Comparison of ENCODE assay signal across 12 mouse cellular contexts in genomic region chr7:72738324-72738944, GRCm38 (mm10).
DNase-seq lines count a peak whose midpoint lies in the region; ATAC-seq lines count a peak whose summit lies in the region.
"Had no signal": no experiment of that assay in that cellular context is flagged by ENCODE, and none has a peak within 500 bp of the region (broad histone marks: within the 10 kb centered on the region; RNA-seq: fewer than 3 reads in every experiment).

No protein-coding gene starts in this region.

- peak; percentile 31 for DNase-seq in embryo, embryonic 10 days (ENCODE audit: low spot score)
- no peak for DNase-seq in embryo, embryonic 9.5 days (ENCODE audit: extremely low spot score)
- DNase-seq in cerebellum, adult 9-10 months = no peak
- no peak for DNase-seq in left cerebral cortex, adult 9 months (ENCODE audit: low spot score in 2 of 2)
- DNase-seq in testis, postnatal 14 days (ENCODE audit: low spot score) = no peak
- DNase-seq: gastrocnemius, postnatal 14 days; kidney, adult 9 months had no signal

- peak; percentile 71 for ATAC-seq in forebrain, embryonic 16.5 days
- ATAC-seq in limb, embryonic 15.5 days (ENCODE audit: insufficient number of reproducible peaks, low FRiP score, low TSS enrichment, low read depth) = no peak
- ATAC-seq in neural tube, embryonic 14.5 days (ENCODE audit: low read depth) = peak; percentile 84

- no peaks in the 10 kb centered on the region for H3K36me3 ChIP-seq in forebrain, embryonic 16.5 days (ENCODE audit: control insufficient read depth, insufficient read depth)
- H3K36me3 ChIP-seq in limb, embryonic 15.5 days = no peaks in the 10 kb centered on the region
- no peaks in the 10 kb centered on the region for H3K36me3 ChIP-seq in neural tube, embryonic 14.5 days (ENCODE audit: control insufficient read depth, insufficient read depth, low read length)
- H3K36me3 ChIP-seq: embryonic facial prominence, embryonic 15.5 days; heart, embryonic 15.5 days had no signal

- no peaks in the 10 kb centered on the region for H3K27me3 ChIP-seq in forebrain, embryonic 16.5 days (replicated peaks; ENCODE audit: control insufficient read depth, insufficient read depth, low read length)
- no peaks in the 10 kb centered on the region for H3K27me3 ChIP-seq in limb, embryonic 15.5 days
- peaks cover 2% of the 10 kb centered on the region; the same call in 1 of the 2 replicates for H3K27me3 ChIP-seq in neural tube, embryonic 14.5 days (ENCODE audit: control insufficient read depth, insufficient read depth, low read length)
- H3K27me3 ChIP-seq: embryonic facial prominence, embryonic 15.5 days; heart, embryonic 15.5 days had no signal

- peaks cover 13% of the 10 kb centered on the region for H3K4me1 ChIP-seq in forebrain, embryonic 16.5 days (replicated peaks; ENCODE audit: control insufficient read depth, insufficient read depth, low read length)
- H3K4me1 ChIP-seq in limb, embryonic 15.5 days = peaks cover 15% of the 10 kb centered on the region
- peaks cover 17% of the 10 kb centered on the region for H3K4me1 ChIP-seq in neural tube, embryonic 14.5 days (ENCODE audit: control insufficient read depth, insufficient read depth, low read length)
- H3K4me1 ChIP-seq: heart, embryonic 15.5 days had no signal

- no peaks in the 10 kb centered on the region for H3K9me3 ChIP-seq in forebrain, embryonic 16.5 days (ENCODE audit: control insufficient read depth, low read length)
- H3K9me3 ChIP-seq in limb, embryonic 15.5 days = no peaks in the 10 kb centered on the region
- H3K9me3 ChIP-seq in neural tube, embryonic 14.5 days (ENCODE audit: control insufficient read depth, low read length) = no peaks in the 10 kb centered on the region
- H3K9me3 ChIP-seq: embryonic facial prominence, embryonic 15.5 days; heart, embryonic 15.5 days had no signal

- no peak overlapping the region for H3K9ac ChIP-seq in forebrain, embryonic 16.5 days (replicated peaks; ENCODE audit: low read depth, low read length)
- H3K9ac ChIP-seq in limb, embryonic 15.5 days = no peak overlapping the region
- H3K9ac ChIP-seq in neural tube, embryonic 14.5 days (replicated peaks; ENCODE audit: low read depth, low read length) = no peak overlapping the region
- H3K9ac ChIP-seq: embryonic facial prominence, embryonic 15.5 days; heart, embryonic 15.5 days had no signal

- H3K4me3 ChIP-seq in forebrain, embryonic 16.5 days (replicated peaks; ENCODE audit: low read length) = no peak overlapping the region
- H3K4me3 ChIP-seq in limb, embryonic 15.5 days = no peak overlapping the region
- H3K4me3 ChIP-seq in neural tube, embryonic 14.5 days (ENCODE audit: low read depth, low read length) = no peak overlapping the region
- H3K4me3 ChIP-seq: embryonic facial prominence, embryonic 15.5 days; heart, embryonic 15.5 days had no signal

- 44% methylated on average over 13 of the region's 13 CpGs for WGBS in forebrain, embryonic 16.5 days
- 25% methylated on average over 13 of the region's 13 CpGs for WGBS in limb, embryonic 15.5 days
- WGBS in neural tube, embryonic 14.5 days = 16% methylated on average over 13 of the region's 13 CpGs

- H3K27ac ChIP-seq in forebrain, embryonic 16.5 days (ENCODE audit: low read length) = peak overlapping the region; percentile 33; the same call in 1 of the 2 replicates
- H3K27ac ChIP-seq in limb, embryonic 15.5 days = peak overlapping the region; percentile 18; the same call in 1 of the 2 replicates
- H3K27ac ChIP-seq in neural tube, embryonic 14.5 days (ENCODE audit: low read depth, low read length) = no peak overlapping the region
- H3K27ac ChIP-seq: embryonic facial prominence, embryonic 15.5 days; heart, embryonic 15.5 days had no signal

- H3K4me2 ChIP-seq in forebrain, embryonic 16.5 days (ENCODE audit: low read length) = no peak overlapping the region
- H3K4me2 ChIP-seq in limb, embryonic 15.5 days = no peak overlapping the region
- peak overlapping the region; percentile 5; the same call in 1 of the 2 replicates for H3K4me2 ChIP-seq in neural tube, embryonic 14.5 days (ENCODE audit: low read depth, low read length)
- H3K4me2 ChIP-seq: embryonic facial prominence, embryonic 15.5 days; heart, embryonic 15.5 days had no signal
